Mouse (Mus musculus): ENCODE measurements around the gene Oit3. TPM values are rescaled to one million over a fixed set of nuclear protein-coding genes. Genes with fewer than 3 reads are reported as not detected.
"Not testable (repeated sequence)": the region's sequence is repeated elsewhere in the genome, so short reads cannot be mapped to it uniquely, and the experiment has no call there.

Gene Oit3
- total RNA-seq, 2 experiments from 2014 or later: 0.19 to 0.35 TPM

DNA sequence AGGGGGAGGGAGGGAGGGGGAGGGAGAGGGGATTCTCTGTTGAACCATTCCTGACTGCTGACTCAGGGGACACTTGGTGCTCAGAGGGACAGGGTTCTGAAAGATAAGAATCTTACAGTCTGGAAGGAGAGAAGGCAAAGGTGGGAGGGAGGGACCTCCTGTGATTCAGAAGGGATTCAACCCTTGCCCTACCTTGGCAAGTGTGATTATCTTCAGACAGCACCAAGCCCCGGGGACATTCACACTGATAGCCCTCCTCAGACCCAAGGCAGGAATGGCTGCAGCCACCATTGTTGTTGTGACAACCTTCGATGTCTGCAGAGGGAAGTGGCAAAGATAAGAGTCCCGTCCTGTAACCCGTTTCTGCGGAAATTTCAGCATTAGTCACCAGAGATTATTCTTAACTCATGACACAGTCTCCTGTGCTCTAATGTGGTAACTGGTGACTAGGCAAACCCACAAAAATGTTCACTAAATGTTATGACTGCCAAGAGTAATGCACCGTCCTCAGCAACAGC is 10.8 kb downstream of the Oit3 start:
- no peak for DNase-seq (ENCODE audit: low spot score in 2 of 2)

DNA sequence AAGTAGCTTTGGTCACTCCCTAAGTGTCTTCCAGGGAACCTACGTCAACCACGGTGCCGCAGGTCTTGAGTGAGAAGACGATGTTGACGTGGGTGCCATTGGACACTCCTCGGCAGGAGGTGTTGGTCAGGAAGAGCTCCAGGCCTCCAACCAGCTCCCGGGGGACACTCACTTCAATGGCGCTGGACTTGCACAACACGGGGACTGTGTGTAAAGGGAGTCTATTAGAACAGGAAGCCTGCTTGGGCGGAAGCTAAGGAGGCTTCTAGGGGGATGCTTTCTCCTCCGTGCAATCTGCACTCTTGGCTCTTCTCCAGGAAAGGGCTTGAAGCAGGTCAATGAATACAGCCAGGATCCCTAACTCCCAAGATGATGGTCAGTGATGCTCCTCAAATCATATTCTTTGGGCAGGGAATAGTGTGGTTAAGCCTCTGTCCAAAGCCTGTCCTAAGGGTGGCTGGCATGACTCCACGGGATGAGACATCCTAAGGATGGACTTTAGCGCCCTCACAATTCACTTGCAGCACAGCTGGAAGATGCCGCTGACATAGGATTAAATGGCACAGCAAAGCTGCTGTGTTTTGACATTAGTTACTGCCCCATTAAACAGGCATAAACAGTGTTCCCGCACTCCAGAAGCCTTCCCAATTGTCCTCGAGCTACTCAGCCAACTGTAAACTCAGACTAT is 12.0 kb downstream of the Oit3 start:
- no peak for DNase-seq (ENCODE audit: low spot score in 2 of 2)

DNA sequence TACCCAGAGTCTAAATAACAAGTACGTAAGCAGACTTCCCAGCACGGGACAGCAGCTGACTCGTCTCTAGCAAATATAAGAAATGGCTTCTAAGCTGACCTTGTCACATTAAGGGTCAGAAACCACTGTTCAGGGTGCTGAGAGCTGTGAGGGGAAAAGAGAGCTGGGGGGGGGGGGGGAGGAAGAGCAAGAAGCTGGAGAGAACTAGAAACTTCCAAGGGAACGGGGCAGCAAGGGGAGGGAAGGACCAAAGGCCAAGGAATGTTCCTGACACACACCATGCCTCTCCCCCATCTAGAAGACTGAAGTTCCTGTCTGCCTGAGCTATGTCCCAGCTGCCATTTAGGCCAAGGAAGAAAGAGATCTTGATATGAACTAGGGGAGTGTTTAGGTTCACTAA is 15.2 kb downstream of the Oit3 start:
- no peak for DNase-seq (ENCODE audit: low spot score in 2 of 2)

DNA sequence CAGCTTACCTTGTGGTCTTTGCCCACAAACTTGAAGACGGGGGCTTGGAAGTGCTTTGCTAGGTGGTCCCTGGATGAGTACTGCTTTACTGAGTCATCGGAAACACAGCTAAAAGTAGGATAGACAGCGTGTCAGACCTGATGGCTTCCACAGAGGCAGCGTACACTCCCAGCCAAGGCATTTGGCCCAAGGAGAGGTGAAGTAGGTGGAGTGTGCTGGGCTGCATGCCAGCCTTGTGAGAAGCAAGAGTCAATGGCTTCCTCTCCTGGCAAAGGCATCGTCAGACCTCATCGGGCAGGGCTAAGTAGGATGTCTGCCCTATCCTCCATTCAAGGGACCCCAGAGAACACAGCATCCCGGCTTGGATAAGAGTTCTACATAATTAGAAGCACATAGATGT is 16.2 kb downstream of the Oit3 start:
- DNase-seq (ENCODE audit: low spot score in 2 of 2): no peak

DNA sequence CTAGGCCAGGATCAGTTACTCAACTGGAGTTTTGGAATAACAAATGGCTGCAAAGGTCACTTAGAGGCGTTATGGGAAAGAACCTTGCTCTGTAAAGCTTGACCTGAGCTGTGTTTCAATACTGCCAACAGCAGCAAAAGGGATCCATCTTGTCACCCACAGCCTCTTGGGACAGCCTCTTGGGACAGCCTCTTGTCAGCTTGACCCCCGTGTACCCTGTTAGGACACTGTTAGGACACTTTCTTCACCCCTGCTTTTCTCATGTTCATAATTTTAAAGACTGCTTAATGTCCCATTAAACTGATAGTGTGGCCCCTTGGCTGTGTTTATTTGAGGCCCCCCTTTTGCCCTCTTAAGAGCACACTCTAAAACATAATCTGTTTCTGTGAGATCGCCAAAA is 17.1 kb downstream of the Oit3 start:
- DNase-seq (ENCODE audit: low spot score in 2 of 2): no peak

DNA sequence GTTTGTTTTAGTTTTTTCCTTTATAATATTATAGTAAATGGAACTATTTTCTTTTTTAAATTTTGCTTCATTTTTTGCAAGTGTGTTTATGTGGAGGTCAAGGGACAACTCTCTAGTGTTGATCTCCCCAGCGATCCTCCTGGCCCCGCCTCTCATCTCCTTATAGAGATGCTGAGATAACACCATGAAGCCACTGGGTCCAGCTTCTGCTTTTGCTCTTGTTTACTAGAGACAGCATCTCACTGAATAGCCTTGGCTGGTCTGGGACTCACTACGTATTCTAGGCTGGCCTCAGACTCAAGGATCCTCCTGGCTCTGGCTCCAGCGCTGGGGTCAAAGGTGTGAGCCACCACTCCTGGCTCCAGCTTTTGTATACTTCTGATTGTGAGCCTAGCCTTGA is 22.1 kb downstream of the Oit3 start:
- no peak for DNase-seq (ENCODE audit: low spot score in 2 of 2)

DNA sequence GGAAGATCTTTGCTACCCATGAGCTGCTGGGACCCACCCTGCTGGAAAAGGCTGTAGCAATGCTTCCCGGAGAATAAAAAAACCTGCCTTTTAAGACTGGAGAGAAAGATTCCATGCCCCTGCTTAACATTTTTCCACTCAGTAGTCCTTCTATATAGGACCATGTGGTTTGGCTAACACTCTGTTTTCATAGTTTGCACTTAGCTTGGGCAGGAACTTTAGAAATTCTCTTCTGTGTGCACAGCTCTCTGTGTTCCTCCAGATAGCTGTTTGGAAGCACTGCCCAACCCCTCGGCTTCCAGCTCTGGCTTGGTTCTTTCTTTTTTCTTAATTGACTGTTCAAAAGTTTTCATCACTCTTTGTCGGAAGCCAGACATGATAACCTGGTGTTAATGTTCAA is 25.0 kb downstream of the Oit3 start:
- DNase-seq (ENCODE audit: low spot score in 2 of 2): no peak

DNA sequence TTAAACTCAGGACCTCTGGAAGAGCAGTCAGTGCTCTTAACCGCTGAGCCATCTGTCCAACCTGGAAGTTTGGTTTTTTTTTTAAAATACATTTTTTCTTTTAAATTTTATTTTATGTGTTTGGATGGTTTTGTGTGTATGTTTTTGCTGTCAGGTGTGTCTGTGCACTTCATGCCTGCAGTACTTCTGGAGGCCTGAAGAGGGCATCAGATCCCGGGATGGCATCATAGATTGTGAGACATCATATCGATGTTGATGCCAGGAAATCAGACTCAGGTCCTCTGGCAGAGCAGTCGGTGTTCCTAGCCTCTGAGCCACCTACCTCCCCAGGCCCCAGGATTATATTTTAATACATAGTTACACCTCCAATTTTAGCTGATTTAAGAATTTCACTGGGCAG is 27.9 kb downstream of the Oit3 start:
- no peak for DNase-seq (ENCODE audit: low spot score in 2 of 2)

DNA sequence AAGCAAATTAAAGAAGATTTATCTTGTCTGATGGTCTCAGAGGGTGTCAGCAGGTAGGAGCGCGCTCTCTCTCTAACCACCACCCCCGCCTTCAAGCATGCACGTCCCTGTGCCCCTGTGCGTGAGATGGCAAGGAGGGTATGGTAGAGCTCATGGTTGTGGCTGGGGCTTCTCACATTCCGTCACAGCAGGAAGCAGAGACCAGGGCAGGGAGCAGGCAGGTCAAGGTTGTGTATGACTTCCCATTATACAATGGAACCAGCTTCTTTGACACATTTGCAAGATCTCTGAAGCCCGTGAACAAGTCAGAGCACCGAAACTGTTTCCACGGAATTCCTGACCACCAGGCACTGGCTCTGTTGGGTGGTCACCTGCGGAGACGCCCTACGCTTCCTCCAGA is 31.3 kb downstream of the Oit3 start:
- no peak for DNase-seq (ENCODE audit: low spot score in 2 of 2)

DNA sequence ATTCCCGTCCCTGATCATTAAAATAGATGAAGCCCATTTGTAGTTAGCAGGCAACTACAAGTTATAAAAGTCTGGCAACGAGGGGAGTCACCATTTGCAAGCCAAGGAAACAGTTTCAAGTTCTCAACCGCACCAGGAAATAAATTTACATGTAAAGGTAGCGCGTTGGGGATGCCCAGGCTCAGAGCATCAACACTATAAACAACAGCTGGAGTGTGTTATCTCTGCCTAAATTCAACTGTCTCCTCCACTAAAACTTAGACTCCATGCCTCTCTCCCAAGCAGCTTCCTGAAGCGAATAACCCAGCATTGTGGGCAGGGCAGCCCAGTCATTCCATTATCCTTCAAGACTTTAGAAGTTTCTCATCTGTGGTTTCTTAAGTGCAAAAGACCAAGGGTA is 33.1 kb downstream of the Oit3 start:
- DNase-seq (ENCODE audit: low spot score in 2 of 2): no peak

DNA sequence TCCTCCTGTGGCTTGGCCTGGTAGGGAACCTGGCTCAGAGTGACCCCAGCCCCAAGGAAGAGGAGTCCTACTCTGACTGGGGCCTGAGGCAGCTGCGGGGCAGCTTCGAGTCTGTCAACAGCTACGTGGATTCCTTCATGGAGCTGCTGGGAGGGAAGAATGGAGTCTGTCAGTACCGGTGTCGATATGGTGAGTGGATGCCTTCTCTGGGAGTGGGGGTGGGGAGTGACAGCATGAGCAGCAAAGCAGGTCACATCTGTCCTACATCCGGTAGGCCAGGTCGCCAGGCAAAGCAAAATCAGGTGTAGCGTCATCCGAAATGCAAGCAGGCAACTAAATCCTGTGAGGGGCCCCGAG is 37.8 kb downstream of the Oit3 start:
- no peak for DNase-seq (ENCODE audit: low spot score in 2 of 2)

DNA sequence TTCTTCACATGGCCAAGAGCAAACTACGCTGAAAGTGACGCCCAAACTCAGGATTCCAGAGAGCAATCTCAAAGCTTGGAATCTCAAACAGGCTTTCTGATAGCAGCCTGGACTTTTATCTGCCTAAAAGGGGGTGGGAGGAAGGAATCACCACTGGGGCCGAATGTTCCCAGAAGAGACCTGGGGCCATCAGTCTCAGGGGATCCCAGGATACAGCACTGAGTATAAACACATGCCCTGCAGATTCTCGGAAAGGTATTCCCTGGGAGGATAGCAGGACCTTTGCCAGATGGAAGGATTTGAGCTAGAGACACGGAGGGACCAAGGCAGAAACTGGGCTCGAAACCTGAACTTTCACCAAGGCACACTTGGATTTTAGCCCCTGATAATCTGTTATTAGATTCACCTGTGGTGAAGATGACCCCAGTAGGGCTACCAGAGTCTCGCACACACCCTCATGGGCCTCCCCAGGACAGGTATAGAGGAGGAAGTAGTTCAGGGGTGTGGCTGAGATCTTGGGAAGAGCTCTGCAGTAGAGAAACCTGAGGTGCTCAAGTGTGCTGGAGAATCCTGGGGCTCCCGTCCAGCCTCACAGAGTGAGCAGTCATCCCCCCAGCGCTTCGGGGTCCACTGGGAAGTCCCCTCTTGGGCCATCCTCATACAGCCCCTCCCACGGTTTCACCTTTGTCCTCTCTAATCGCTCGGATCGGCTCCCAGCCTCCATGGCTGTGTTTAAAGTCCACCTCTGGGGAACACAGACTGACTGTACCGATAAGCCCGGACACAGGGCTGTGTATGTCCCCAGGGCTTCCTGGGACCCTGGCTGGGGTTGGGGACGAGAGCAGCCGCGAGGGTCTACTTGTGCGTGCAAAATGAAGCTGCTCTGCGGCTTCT is 38.4 kb downstream of the Oit3 start, which contains the start of gene Pla2g12b:
Gene Pla2g12b (plus strand): TSS at position 762 of the 894 bp plus-strand sequence.
- DNase-seq (ENCODE audit: low spot score in 2 of 2): no peak

DNA sequence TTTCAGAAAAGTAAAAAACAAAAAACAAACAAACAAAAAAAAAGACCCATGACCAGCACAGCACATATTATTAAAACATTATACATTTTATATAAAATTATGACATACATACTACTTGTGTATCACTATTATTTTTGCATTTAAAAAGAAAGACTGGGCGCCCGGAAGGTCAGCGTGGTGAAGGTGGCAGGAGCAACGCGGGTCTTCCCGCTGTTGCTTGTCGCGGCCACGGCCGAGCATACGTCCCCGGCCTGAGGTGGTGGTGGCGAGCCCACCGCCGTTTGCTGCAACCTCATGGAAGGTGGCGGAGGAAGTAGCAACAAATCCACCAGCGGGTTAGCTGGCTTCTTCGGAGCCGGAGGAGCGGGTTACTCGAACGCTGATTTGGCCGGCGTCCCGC is 46.1 kb downstream of the Oit3 start, which contains the start of gene Gm10273:
Gene Gm10273 (plus strand): TSS at position 172 of the 400 bp plus-strand sequence.
- not testable (repeated sequence) for DNase-seq (ENCODE audit: low spot score in 2 of 2)

DNA sequence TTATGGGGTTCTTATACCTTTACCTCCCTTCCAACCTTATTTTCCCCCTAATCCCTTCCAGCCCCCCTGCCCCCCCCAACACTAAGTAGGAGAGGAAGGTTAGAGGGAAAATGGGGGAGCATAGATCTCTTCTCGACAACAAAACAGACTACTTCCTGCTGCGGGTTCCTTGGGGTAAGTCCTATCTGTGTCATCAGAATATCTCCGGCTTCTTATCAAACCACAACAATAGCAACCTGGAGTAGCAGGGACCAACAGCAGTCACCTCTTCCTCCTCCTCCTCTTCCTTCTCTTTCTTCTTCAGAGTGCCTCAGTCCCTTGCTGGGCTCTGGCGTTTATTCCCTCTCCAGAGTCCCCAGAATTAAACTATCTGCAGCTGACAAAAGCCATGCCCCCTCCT is 49.7 kb downstream of the Oit3 start:
- no peak for DNase-seq (ENCODE audit: low spot score in 2 of 2)

DNA sequence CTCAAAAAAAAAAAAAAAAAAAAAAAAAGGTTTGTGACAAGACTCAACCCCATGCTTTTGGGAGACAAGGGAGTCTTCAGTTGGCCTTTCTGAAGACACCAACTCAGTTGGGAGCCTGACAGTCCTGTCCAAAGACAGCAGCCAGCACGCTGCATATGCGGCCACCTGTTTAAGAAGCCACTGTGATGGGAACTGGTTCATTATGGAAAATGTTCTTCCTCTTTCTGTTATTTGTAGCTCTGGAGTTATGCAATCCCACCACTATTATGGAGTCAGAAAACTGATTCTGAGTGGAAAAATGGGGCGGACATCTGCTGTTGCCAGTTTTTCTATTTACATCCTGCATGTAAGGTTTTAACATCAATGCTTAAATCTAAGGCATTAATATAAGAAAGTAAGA is 51.9 kb downstream of the Oit3 start:
- DNase-seq (ENCODE audit: low spot score in 2 of 2): peak; percentile 3 to 34

DNA sequence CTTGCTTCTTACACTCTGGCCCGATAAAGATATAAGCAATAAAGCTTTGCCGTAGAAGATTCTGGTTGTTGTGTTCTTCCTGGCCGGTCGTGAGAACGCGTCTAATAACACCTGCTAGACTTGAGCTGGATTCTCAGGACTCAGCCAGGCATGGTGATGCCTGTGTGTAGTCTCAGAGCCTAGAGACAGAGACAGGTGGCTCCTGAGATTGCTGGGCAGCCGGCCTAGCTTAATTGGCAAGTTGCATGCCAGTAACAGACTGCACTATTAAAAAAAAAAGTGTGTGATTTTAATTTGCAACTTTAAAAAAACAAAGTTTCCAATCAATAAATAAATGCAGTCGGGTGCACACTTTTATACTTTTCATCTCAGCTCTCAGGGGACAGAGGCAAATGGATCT is 54.6 kb downstream of the Oit3 start:
- DNase-seq (ENCODE audit: low spot score in 2 of 2): peak in 1 of 2 experiments; percentile 14

DNA sequence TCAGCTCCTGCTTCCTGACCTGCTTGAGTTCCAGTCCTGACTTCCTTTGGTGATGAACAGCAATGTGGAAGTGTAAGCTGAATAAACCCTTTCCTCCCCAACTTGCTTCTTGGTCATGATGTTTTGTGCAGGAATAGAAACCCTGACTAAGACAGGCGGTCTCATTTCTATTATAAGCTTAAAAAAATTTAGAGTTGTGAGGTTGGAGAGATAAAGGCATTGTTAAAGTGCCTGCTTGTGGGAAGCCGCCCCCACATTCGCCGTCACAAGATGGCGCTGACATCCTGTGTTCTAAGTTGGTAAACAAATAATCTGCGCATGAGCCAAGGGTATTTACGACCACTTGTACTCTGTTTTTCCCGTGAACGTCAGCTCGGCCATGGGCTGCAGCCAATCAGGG is 60.0 kb downstream of the Oit3 start:
- not testable (repeated sequence) for DNase-seq (ENCODE audit: low spot score in 2 of 2)

DNA sequence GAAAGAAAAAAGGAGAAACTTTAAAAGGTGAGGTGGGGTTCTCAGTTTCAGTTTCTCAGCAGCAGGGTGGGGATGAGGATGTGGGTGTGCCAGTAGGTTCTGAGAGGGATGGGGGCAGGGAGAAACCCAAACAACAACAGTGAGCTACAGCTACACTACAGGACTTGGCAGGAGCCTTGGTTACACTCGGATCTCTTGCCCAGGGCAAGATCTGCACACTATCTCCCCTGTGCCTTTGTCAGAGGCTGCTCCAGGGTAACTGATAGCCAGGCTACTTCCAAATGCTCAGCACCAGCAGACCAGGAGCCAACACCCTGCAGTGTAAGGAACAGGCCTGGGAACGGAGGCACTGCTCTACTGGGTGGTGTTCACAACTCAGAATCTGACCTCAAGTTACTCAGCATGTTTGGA is 61.2 kb downstream of the Oit3 start:
- DNase-seq (ENCODE audit: low spot score in 2 of 2): no peak

DNA sequence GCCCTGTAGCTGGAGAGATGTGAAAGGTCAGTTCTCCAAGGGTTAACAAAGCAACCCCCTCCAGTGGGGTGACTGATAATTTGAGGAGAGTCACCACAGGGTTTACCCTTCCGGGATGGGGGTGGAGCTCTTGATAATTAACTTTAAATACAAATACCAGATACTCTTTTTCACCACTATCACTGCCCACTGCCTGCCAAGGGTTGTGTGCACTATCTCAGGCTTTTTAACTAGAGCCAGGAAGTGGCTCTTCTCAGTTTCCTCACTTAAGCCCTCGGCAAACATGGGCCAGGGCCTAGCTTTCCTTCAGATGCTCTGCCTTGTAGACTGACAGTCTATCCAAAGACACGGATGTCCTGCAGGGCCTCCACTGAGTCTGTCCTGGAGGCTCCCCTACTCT is 61.7 kb downstream of the Oit3 start:
- no peak for DNase-seq (ENCODE audit: low spot score in 2 of 2)

DNA sequence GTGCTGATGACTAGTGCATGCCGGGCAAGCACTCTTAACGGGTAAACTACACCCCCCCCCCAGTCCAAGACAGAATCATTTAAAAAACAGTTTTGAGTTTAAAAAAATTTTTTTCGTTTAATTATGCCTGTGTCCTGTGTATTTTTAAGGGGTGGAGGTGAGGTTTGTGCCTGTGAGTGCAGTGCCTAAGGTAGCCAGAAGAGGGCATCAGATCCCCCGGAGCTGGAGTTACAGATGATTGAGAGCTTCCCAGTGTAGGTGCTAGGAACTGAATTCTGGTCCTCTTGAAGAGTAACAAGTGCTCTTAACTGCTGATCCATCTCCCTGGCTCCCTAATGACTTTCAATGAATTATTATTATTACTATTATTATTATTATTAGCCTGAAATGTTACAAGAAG is 62.9 kb downstream of the Oit3 start:
- no peak for DNase-seq (ENCODE audit: low spot score in 2 of 2)

DNA sequence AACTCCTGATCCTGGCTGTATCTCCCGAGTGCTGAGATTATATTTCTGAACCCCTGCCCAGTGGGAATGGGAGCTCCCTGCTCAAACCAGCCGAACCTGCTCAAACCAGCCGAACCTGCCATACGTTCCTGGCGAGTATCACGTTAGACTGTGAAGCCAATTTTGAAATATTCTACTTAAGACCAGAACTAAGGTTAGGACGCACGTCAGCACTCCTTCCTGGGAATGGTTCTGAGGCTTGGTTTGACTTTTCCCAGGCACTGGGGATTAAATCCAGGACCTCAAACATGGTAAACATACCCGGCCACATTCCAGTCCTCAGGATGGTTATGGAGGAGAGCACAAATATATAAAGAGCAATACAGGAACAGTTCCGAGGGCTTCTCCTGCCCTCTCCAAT is 63.7 kb downstream of the Oit3 start:
- no peak for DNase-seq (ENCODE audit: low spot score in 2 of 2)

Data from left cerebral cortex, adult 18-20 months (tissue).